ENCODE assay signal across 10 mouse cellular contexts in the genomic region with DNA sequence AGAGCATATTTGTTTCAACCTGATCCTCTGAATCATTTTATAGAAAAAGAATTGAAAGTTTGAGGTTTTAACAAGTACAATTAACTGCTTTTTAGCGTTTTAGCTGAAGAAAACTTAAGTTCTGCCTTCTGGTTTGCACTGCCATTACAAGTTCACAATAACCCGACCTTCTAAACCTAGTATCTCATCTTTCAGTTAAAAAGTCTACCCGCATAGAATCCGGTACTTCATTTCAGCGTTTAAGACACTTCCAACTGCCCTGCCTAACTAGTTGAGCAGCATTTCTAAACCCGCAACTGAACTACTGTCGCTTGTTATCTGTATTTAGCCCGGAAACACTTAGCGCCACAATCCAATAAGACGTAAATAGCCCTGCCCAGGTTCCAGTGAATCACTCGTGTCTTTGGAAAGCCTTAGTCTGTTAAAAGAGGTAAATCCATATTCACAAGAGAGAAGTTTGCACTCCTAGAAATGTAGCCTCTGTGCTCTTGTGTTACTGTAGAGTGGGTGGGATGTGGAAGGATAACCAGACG. TPM values are rescaled to one million over a fixed set of nuclear protein-coding genes. Genes with fewer than 3 reads are reported as not detected.
DNase-seq lines count a peak whose midpoint lies in the region; ATAC-seq and TF ChIP-seq lines count a peak whose summit lies in the region.
"Had no signal": no experiment of that assay in that cellular context is flagged by ENCODE, and none has a peak within 500 bp of the region (broad histone marks: within the 10 kb centered on the region; RNA-seq: fewer than 3 reads in every experiment).

No protein-coding gene starts in this region.

- no peak for ATAC-seq in embryonic facial prominence, embryonic 11.5 days (replicated peaks; ENCODE audit: insufficient number of reproducible peaks, low FRiP score, low TSS enrichment, low read depth)
- no peak for ATAC-seq in hindbrain, embryonic 15.5 days (ENCODE audit: low FRiP score, low read depth)
- no peak for ATAC-seq in midbrain, embryonic 13.5 days
- ATAC-seq in inflammation-experienced regulatory T-cells, adult 6 months, result no peak

- TF ChIP-seq CTCF in kidney, adult 2 months (conservative IDR thresholded peaks at IDR 0.05; ENCODE audit: insufficient read depth, insufficient read length, low read depth, low read length), result no peak

- no peak for DNase-seq in kidney, adult 2 months
- no peak for DNase-seq in kidney, postnatal 10 days
- no peak for DNase-seq in embryonic facial prominence, embryonic 11.5 days (ENCODE audit: low spot score)
- no peak for DNase-seq in urinary bladder, postnatal 36 days (ENCODE audit: low spot score in 2 of 2)
- DNase-seq in cerebellum, adult 11-12 months, result no peak

- peak overlapping the region; percentile 86; the same call in 1 of the 2 replicates for H3K4me3 ChIP-seq in kidney, adult 2 months (ENCODE audit: insufficient read depth, low read depth, low read length)
- H3K4me3 ChIP-seq in embryonic facial prominence, embryonic 11.5 days (ENCODE audit: low read depth, low read length), result peak overlapping the region; percentile 78; the same call in 1 of the 2 replicates
- H3K4me3 ChIP-seq in hindbrain, embryonic 15.5 days, result peak overlapping the region; percentile 83
- peak overlapping the region; percentile 75 for H3K4me3 ChIP-seq in midbrain, embryonic 13.5 days (replicated peaks)

- peak overlapping the region; percentile 62 for H3K4me2 ChIP-seq in embryonic facial prominence, embryonic 11.5 days (ENCODE audit: low read depth, low read length)
- H3K4me2 ChIP-seq in hindbrain, embryonic 15.5 days, result peak overlapping the region; percentile 65
- peak overlapping the region; percentile 71 for H3K4me2 ChIP-seq in midbrain, embryonic 13.5 days (replicated peaks)

- no peak overlapping the region for H3K9ac ChIP-seq in embryonic facial prominence, embryonic 11.5 days (replicated peaks; ENCODE audit: low read length)
- peak overlapping the region; percentile 64; the same call in 1 of the 2 replicates for H3K9ac ChIP-seq in hindbrain, embryonic 15.5 days
- no peak overlapping the region; the same call in 1 of the 2 replicates for H3K9ac ChIP-seq in midbrain, embryonic 13.5 days (replicated peaks)

- peaks cover 13% of the 10 kb centered on the region for H3K4me1 ChIP-seq in kidney, adult 2 months (ENCODE audit: control insufficient read depth, insufficient read depth, low read length)
- H3K4me1 ChIP-seq in embryonic facial prominence, embryonic 11.5 days (ENCODE audit: control insufficient read depth, insufficient read depth, low read length), result no peaks in the 10 kb centered on the region
- H3K4me1 ChIP-seq in hindbrain, embryonic 15.5 days (replicated peaks), result peaks cover 56% of the 10 kb centered on the region
- H3K4me1 ChIP-seq in midbrain, embryonic 13.5 days (replicated peaks), result peaks cover 53% of the 10 kb centered on the region

- H3K9me3 ChIP-seq in embryonic facial prominence, embryonic 11.5 days (replicated peaks; ENCODE audit: control insufficient read depth, low read length), result no peaks in the 10 kb centered on the region
- H3K9me3 ChIP-seq in hindbrain, embryonic 15.5 days, result no peaks in the 10 kb centered on the region
- no peaks in the 10 kb centered on the region for H3K9me3 ChIP-seq in midbrain, embryonic 13.5 days

- WGBS in kidney, adult 2 months, result 59% methylated on average over 12 of the region's 12 CpGs
- 62% methylated on average over 12 of the region's 12 CpGs for WGBS in embryonic facial prominence, embryonic 11.5 days
- 70% methylated on average over 12 of the region's 12 CpGs for WGBS in hindbrain, embryonic 15.5 days
- 71% methylated on average over 12 of the region's 12 CpGs for WGBS in midbrain, embryonic 13.5 days

- TF ChIP-seq POLR2A in kidney, adult 2 months (IDR thresholded peaks at IDR 0.05; ENCODE audit: low read depth, low read length), result no peak

- no peaks in the 10 kb centered on the region for H3K27me3 ChIP-seq in kidney, adult 2 months (replicated peaks; ENCODE audit: control insufficient read depth, insufficient read depth, low read length)
- no peaks in the 10 kb centered on the region for H3K27me3 ChIP-seq in embryonic facial prominence, embryonic 11.5 days (ENCODE audit: control insufficient read depth, insufficient read depth, low read length)
- H3K27me3 ChIP-seq in hindbrain, embryonic 15.5 days, result no peaks in the 10 kb centered on the region
- no peaks in the 10 kb centered on the region for H3K27me3 ChIP-seq in midbrain, embryonic 13.5 days
- H3K27me3 ChIP-seq: Patski had no signal

- no peak overlapping the region for H3K27ac ChIP-seq in kidney, adult 2 months (ENCODE audit: insufficient read depth, low read depth, low read length)
- no peak overlapping the region for H3K27ac ChIP-seq in embryonic facial prominence, embryonic 11.5 days (replicated peaks; ENCODE audit: low read depth, low read length)
- peak overlapping the region; percentile 74; the same call in 1 of the 2 replicates for H3K27ac ChIP-seq in hindbrain, embryonic 15.5 days (replicated peaks)
- no peak overlapping the region for H3K27ac ChIP-seq in midbrain, embryonic 13.5 days

- no peaks in the 10 kb centered on the region for H3K36me3 ChIP-seq in kidney, adult 2 months (ENCODE audit: control insufficient read depth, insufficient read depth, low read length)
- H3K36me3 ChIP-seq in embryonic facial prominence, embryonic 11.5 days (replicated peaks; ENCODE audit: control insufficient read depth, insufficient read depth, low read depth, low read length), result no peaks in the 10 kb centered on the region
- no peaks in the 10 kb centered on the region for H3K36me3 ChIP-seq in hindbrain, embryonic 15.5 days
- H3K36me3 ChIP-seq in midbrain, embryonic 13.5 days, result 0 out of 2 replicates have a peak, but pooled peaks cover 1% of the 10 kb centered on the region

RNA-seq across cellular contexts. Expression of gene Abhd4, which starts 0.7 kb away (rescaled TPM):
- 74.5 and 75.8 TPM in 2 replicates for polyA plus RNA-seq in kidney, adult 2 months (2012; rRNA removed)
- polyA plus RNA-seq in embryonic facial prominence, embryonic 11.5 days (2014; fragmentation: Nextera tagmentation; extraction: Ambion mirVana), result 44.3 and 47.4 TPM in 2 replicates
- polyA plus RNA-seq in hindbrain, embryonic 15.5 days (2015; fragmentation: Nextera tagmentation; extraction: Ambion mirVana), result 58.2 and 66.3 TPM in 2 replicates
- 38.2 and 43.7 TPM in 2 replicates for polyA plus RNA-seq in midbrain, embryonic 13.5 days (2015; fragmentation: Nextera tagmentation; extraction: Ambion mirVana)
- polyA plus RNA-seq in inflammation-experienced regulatory T-cells, adult 6 months (2017; shearing (Covaris generic)), result 10 to 100 TPM; 20.3 to 33.0 (median 29.4) TPM

RNA-seq across cellular contexts. Expression of gene Dad1, which starts 0.8 kb away (rescaled TPM):
- 773 and 775 TPM in 2 replicates for polyA plus RNA-seq in kidney, adult 2 months (2012; rRNA removed)
- 256 and 271 TPM in 2 replicates for polyA plus RNA-seq in embryonic facial prominence, embryonic 11.5 days (2014; fragmentation: Nextera tagmentation; extraction: Ambion mirVana)
- 345 and 374 TPM in 2 replicates for polyA plus RNA-seq in hindbrain, embryonic 15.5 days (2015; fragmentation: Nextera tagmentation; extraction: Ambion mirVana)
- 289 and 300 TPM in 2 replicates for polyA plus RNA-seq in midbrain, embryonic 13.5 days (2015; fragmentation: Nextera tagmentation; extraction: Ambion mirVana)
- 100 to 1,000 TPM; 393 to 515 (median 490) TPM for polyA plus RNA-seq in inflammation-experienced regulatory T-cells, adult 6 months (2017; shearing (Covaris generic))

RNA-seq across cellular contexts. Expression of gene Olfr49, which starts 30.0 kb away (rescaled TPM):
- polyA plus RNA-seq in kidney, adult 2 months (2012; rRNA removed), result not detected in 2 replicates
- polyA plus RNA-seq in embryonic facial prominence, embryonic 11.5 days (2014; fragmentation: Nextera tagmentation; extraction: Ambion mirVana), result not detected in 2 replicates
- not detected in 2 replicates for polyA plus RNA-seq in hindbrain, embryonic 15.5 days (2015; fragmentation: Nextera tagmentation; extraction: Ambion mirVana)
- polyA plus RNA-seq in midbrain, embryonic 13.5 days (2015; fragmentation: Nextera tagmentation; extraction: Ambion mirVana), result not detected in 2 replicates
- under 1 TPM in 1 of 3 experiments, not detected in 2; 0.09 TPM for polyA plus RNA-seq in inflammation-experienced regulatory T-cells, adult 6 months (2017; shearing (Covaris generic))
- polyA plus RNA-seq: liver, adult 2 months had no signal
